Mouse (Mus musculus): ENCODE results near the gene Tas2r144. TPM values are rescaled to one million over a fixed set of nuclear protein-coding genes. Genes with fewer than 3 reads are reported as not detected.
A peak's percentile ranks its signal among the peaks of the same experiment; 100 is the strongest.

Tas2r144 gene
- polyA plus RNA-seq, 1 experiment from 2014 or later = not detected

GRCm38 (mm10) chr6:42257303-42257863, 42.3 kb downstream of the Tas2r144 start:
- H3K9ac ChIP-seq (ENCODE audit: low read depth, low read length) = no peak overlapping the region
- no peak overlapping the region for H3K27ac ChIP-seq (ENCODE audit: low read depth, low read length)
- H3K27me3 ChIP-seq (ENCODE audit: control insufficient read depth, insufficient read depth, low read length) = no peaks in the 10 kb centered on the region; the same call in 1 of the 2 replicates
- peaks cover 3% of the 10 kb centered on the region; the same call in 1 of the 2 replicates for H3K4me1 ChIP-seq (ENCODE audit: control insufficient read depth, insufficient read depth, low read length)
- ATAC-seq (replicated peaks; ENCODE audit: insufficient number of reproducible peaks, low FRiP score, low TSS enrichment) = no peak; the same call in 1 of the 2 replicates
- H3K4me2 ChIP-seq = peak overlapping the region; percentile 38; the same call in 1 of the 2 replicates
- H3K4me3 ChIP-seq (ENCODE audit: low read depth, low read length) = no peak overlapping the region
- H3K9me3 ChIP-seq (replicated peaks; ENCODE audit: control insufficient read depth, low read length) = no peaks in the 10 kb centered on the region
- 18% methylated on average over 11 of the region's 11 CpGs for WGBS (ENCODE audit: insufficient replicate concordance)
- H3K36me3 ChIP-seq (ENCODE audit: control insufficient read depth, insufficient read depth, low read length) = no peaks in the 10 kb centered on the region

GRCm38 (mm10) chr6:42260430-42260829, 45.3 kb downstream of the Tas2r144 start:
- peaks cover 7% of the 10 kb centered on the region; the same call in 1 of the 2 replicates for H3K4me1 ChIP-seq (ENCODE audit: control insufficient read depth, insufficient read depth, low read length)
- no peak for ATAC-seq (replicated peaks; ENCODE audit: insufficient number of reproducible peaks, low FRiP score, low TSS enrichment)
- no peaks in the 10 kb centered on the region for H3K36me3 ChIP-seq (ENCODE audit: control insufficient read depth, insufficient read depth, low read length)
- H3K9ac ChIP-seq (ENCODE audit: low read depth, low read length) = no peak overlapping the region
- no peaks in the 10 kb centered on the region; the same call in 1 of the 2 replicates for H3K27me3 ChIP-seq (ENCODE audit: control insufficient read depth, insufficient read depth, low read length)
- H3K27ac ChIP-seq (ENCODE audit: low read depth, low read length) = no peak overlapping the region
- H3K4me2 ChIP-seq = no peak overlapping the region
- H3K4me3 ChIP-seq (ENCODE audit: low read depth, low read length) = no peak overlapping the region
- no peaks in the 10 kb centered on the region for H3K9me3 ChIP-seq (replicated peaks; ENCODE audit: control insufficient read depth, low read length)
- 39% methylated on average over 6 of the region's 6 CpGs for WGBS (ENCODE audit: insufficient replicate concordance)

- no peaks in the 10 kb centered on the region for H3K9me3 ChIP-seq (replicated peaks; ENCODE audit: control insufficient read depth, low read length)
- peak within 1 kb of the TSS; percentile 34 for H3K4me2 ChIP-seq
- H3K36me3 ChIP-seq (ENCODE audit: control insufficient read depth, insufficient read depth, low read length) = no peaks in the 10 kb centered on the region
- no peak for ATAC-seq (replicated peaks; ENCODE audit: insufficient number of reproducible peaks, low FRiP score, low TSS enrichment)
- WGBS (ENCODE audit: insufficient replicate concordance) = 11% methylated on average over 20 of the region's 20 CpGs
- H3K27me3 ChIP-seq (ENCODE audit: control insufficient read depth, insufficient read depth, low read length) = no peaks in the 10 kb centered on the region; the same call in 1 of the 2 replicates
- peak within 1 kb of the TSS; percentile 0; the same call in 1 of the 2 replicates for H3K4me3 ChIP-seq (ENCODE audit: low read depth, low read length)
- peaks cover 11% of the 10 kb centered on the region for H3K4me1 ChIP-seq (ENCODE audit: control insufficient read depth, insufficient read depth, low read length)
- H3K27ac ChIP-seq (ENCODE audit: low read depth, low read length) = no peak within 1 kb of the TSS
- H3K9ac ChIP-seq (ENCODE audit: low read depth, low read length) = peak within 1 kb of the TSS; percentile 22; the same call in 1 of the 2 replicates
Measured at GRCm38 (mm10) chr6:42261524-42262170, 46.5 kb downstream of the Tas2r144 start, which contains the start of gene Tmem139. Gene Tmem139, plus strand, starts transcription at chr6:42261970.

GRCm38 (mm10) chr6:42264626-42265312, 49.6 kb downstream of the Tas2r144 start, which contains the start of gene Casp2:
Gene Casp2, plus strand, starts transcription at chr6:42264985.
- peak within 1 kb of the TSS; percentile 77 for H3K4me2 ChIP-seq
- peak within 1 kb of the TSS; percentile 89 for H3K4me3 ChIP-seq (ENCODE audit: low read depth, low read length)
- peak within 1 kb of the TSS; percentile 81 for H3K27ac ChIP-seq (ENCODE audit: low read depth, low read length)
- peaks cover 11% of the 10 kb centered on the region for H3K4me1 ChIP-seq (ENCODE audit: control insufficient read depth, insufficient read depth, low read length)
- H3K9ac ChIP-seq (ENCODE audit: low read depth, low read length) = peak within 1 kb of the TSS; percentile 95
- peaks cover 13% of the 10 kb centered on the region for H3K36me3 ChIP-seq (ENCODE audit: control insufficient read depth, insufficient read depth, low read length)
- WGBS (ENCODE audit: insufficient replicate concordance) = under 1% methylated on average over 50 of the region's 51 CpGs
- no peaks in the 10 kb centered on the region for H3K9me3 ChIP-seq (replicated peaks; ENCODE audit: control insufficient read depth, low read length)
- no peaks in the 10 kb centered on the region; the same call in 1 of the 2 replicates for H3K27me3 ChIP-seq (ENCODE audit: control insufficient read depth, insufficient read depth, low read length)
- peak; percentile 99 for ATAC-seq (replicated peaks; ENCODE audit: insufficient number of reproducible peaks, low FRiP score, low TSS enrichment)

Other genes with a start within 250 kb of the Tas2r144 start
- not detected in 2 replicates for gene Sval3, start 247.2 kb upstream of the Tas2r144 start, polyA plus RNA-seq (2014; fragmentation: Nextera tagmentation; extraction: Ambion mirVana)
- not detected in 2 replicates for gene Sva, start 176.9 kb upstream of the Tas2r144 start, polyA plus RNA-seq (2014; fragmentation: Nextera tagmentation; extraction: Ambion mirVana)
- not detected in 2 replicates for gene Tas2r139, start 74.4 kb upstream of the Tas2r144 start, polyA plus RNA-seq (2014; fragmentation: Nextera tagmentation; extraction: Ambion mirVana)
- gene Gstk1, start 30.6 kb downstream of the Tas2r144 start, polyA plus RNA-seq (2014; fragmentation: Nextera tagmentation; extraction: Ambion mirVana) = 13.4 and 14.7 TPM in 2 replicates
- gene Tmem139, start 46.6 kb downstream of the Tas2r144 start, polyA plus RNA-seq (2014; fragmentation: Nextera tagmentation; extraction: Ambion mirVana) = 0.51 TPM in 1 of 2 replicates, not detected in the other
- gene Casp2, start 49.7 kb downstream of the Tas2r144 start, polyA plus RNA-seq (2014; fragmentation: Nextera tagmentation; extraction: Ambion mirVana) = 34.4 and 34.7 TPM in 2 replicates
- gene Clcn1, start 71.4 kb downstream of the Tas2r144 start, polyA plus RNA-seq (2014; fragmentation: Nextera tagmentation; extraction: Ambion mirVana) = 0.55 and 0.82 TPM in 2 replicates
- gene Fam131b, start 109.3 kb downstream of the Tas2r144 start, polyA plus RNA-seq (2014; fragmentation: Nextera tagmentation; extraction: Ambion mirVana) = 0.23 and 0.25 TPM in 2 replicates
- gene Zyx, start 134.3 kb downstream of the Tas2r144 start, polyA plus RNA-seq (2014; fragmentation: Nextera tagmentation; extraction: Ambion mirVana) = 159 and 177 TPM in 2 replicates
- gene Epha1, start 157.9 kb downstream of the Tas2r144 start, polyA plus RNA-seq (2014; fragmentation: Nextera tagmentation; extraction: Ambion mirVana) = 1.7 and 2.3 TPM in 2 replicates
- gene Tas2r143, start 184.9 kb downstream of the Tas2r144 start, polyA plus RNA-seq (2014; fragmentation: Nextera tagmentation; extraction: Ambion mirVana) = not detected in 2 replicates
- gene Tas2r135, start 190.1 kb downstream of the Tas2r144 start, polyA plus RNA-seq (2014; fragmentation: Nextera tagmentation; extraction: Ambion mirVana) = not detected in 2 replicates
- not detected in 2 replicates for gene Tas2r126, start 219.2 kb downstream of the Tas2r144 start, polyA plus RNA-seq (2014; fragmentation: Nextera tagmentation; extraction: Ambion mirVana)
- not detected in 2 replicates for gene Olfr458, start 249.9 kb downstream of the Tas2r144 start, polyA plus RNA-seq (2014; fragmentation: Nextera tagmentation; extraction: Ambion mirVana)

Measured in heart, embryonic 11.5 days (tissue).